In genomic region chr5:41844147-41844529, GRCm38 (mm10) we compare ENCODE assay signal across 8 mouse cellular contexts. TPM values are rescaled to one million over a fixed set of nuclear protein-coding genes. Genes with fewer than 3 reads are reported as not detected.
DNase-seq lines count a peak whose midpoint lies in the region; ATAC-seq lines count a peak whose summit lies in the region.

Gene Bod1l (minus strand): TSS chr5:41844315.

- under 1% methylated on average over 36 of the region's 38 CpGs for WGBS in hindbrain, embryonic 16.5 days
- WGBS in macrophage (ENCODE audit: missing documents): 2% methylated on average over 38 of the region's 38 CpGs

- H3K9ac ChIP-seq in hindbrain, embryonic 16.5 days (ENCODE audit: low read depth, low read length): peak within 1 kb of the TSS; percentile 91

- ATAC-seq in hindbrain, embryonic 16.5 days: peak; percentile 99

- no peaks in the 10 kb centered on the region for H3K36me3 ChIP-seq in hindbrain, embryonic 16.5 days (ENCODE audit: control insufficient read depth, insufficient read depth, low read length)
- H3K36me3 ChIP-seq in macrophage (ENCODE audit: inconsistent target): no peaks in the 10 kb centered on the region

- no peaks in the 10 kb centered on the region for H3K9me3 ChIP-seq in hindbrain, embryonic 16.5 days (ENCODE audit: control insufficient read depth, low read length)

- H3K27ac ChIP-seq in hindbrain, embryonic 16.5 days (ENCODE audit: low read depth, low read length): peak within 1 kb of the TSS; percentile 72
- H3K27ac ChIP-seq in macrophage: peak within 1 kb of the TSS; percentile 40

- peak; percentile 79 for DNase-seq in WW6 (ENCODE audit: low read depth, low spot score)
- peak; percentile 96 to 98 for DNase-seq in cerebellum, postnatal 4 days (ENCODE audit: low spot score in 2 of 2)
- DNase-seq in gastrocnemius, adult 18-20 months (ENCODE audit: low spot score): peak; percentile 97
- DNase-seq in left cerebral cortex, adult 18-20 months (ENCODE audit: low spot score in 2 of 2): peak; percentile 99 to 100
- DNase-seq in right cerebral cortex, adult 18-20 months: peak; percentile 99
- peak; percentile 81 for DNase-seq in urinary bladder, postnatal 10 days (ENCODE audit: low spot score)

- H3K4me1 ChIP-seq in hindbrain, embryonic 16.5 days (ENCODE audit: control insufficient read depth, insufficient read depth, low read depth, low read length): peaks cover 20% of the 10 kb centered on the region

- peak within 1 kb of the TSS; percentile 74 for H3K4me2 ChIP-seq in hindbrain, embryonic 16.5 days (ENCODE audit: low read length)

- H3K79me2 ChIP-seq in macrophage (ENCODE audit: inconsistent target): peaks cover 47% of the 10 kb centered on the region

- no peaks in the 10 kb centered on the region for H3K27me3 ChIP-seq in hindbrain, embryonic 16.5 days (replicated peaks; ENCODE audit: control insufficient read depth, insufficient read depth, low read length)

- H3K4me3 ChIP-seq in hindbrain, embryonic 16.5 days (ENCODE audit: low read length): peak within 1 kb of the TSS; percentile 96
- H3K4me3 ChIP-seq in macrophage (ENCODE audit: inconsistent target): peak within 1 kb of the TSS; percentile 78

RNA-seq across cellular contexts. Expression of gene Bod1l, which starts in this region (rescaled TPM):
- total RNA-seq in gastrocnemius, adult 18-20 months (2021): 10 to 100 TPM; 14.5 to 15.3 TPM
- 25.1 and 26.3 TPM in 2 replicates for polyA plus RNA-seq in hindbrain, embryonic 16.5 days (2015; fragmentation: Nextera tagmentation; extraction: Ambion mirVana)
- 10 to 100 TPM; 35.8 to 37.5 TPM for total RNA-seq in left cerebral cortex, adult 18-20 months (2021)
- 100 to 1,000 TPM in 6 of 26 experiments, 10 to 100 TPM in 20; 36.3 to 149 (median 78.0) TPM for total RNA-seq in macrophage (2018; cell fraction: chromatin; rRNA removed)
- total RNA-seq in macrophage (2018; cell fraction: cytosol; rRNA removed): 10 to 100 TPM; 11.2 to 27.3 (median 19.5) TPM
- total RNA-seq in macrophage (2018; cell fraction: nucleus; rRNA removed): 10 to 100 TPM; 22.5 to 71.8 (median 38.3) TPM
- polyA plus RNA-seq in macrophage (2018): 11.9 to 30.5 TPM (median 15.4 TPM) in 3 replicates

Comparison
In these comparisons a context has a peak if more than half of its experiments do, and no peak if none do; other contexts are left out.
1. Peak in every context shown above with its lines: DNase-seq, ATAC-seq, H3K4me3 ChIP-seq and H3K27ac ChIP-seq.